Mouse (Mus musculus) mesoderm, embryonic 11.5 days (tissue): ENCODE measurements at regions not wholly inside any gene's neighbourhood (a gene's known extent, or its start where the extent isn't known, plus 50 kb on each side); places are given as distances from the start of the nearest gene placed in this dataset.

Experiments
- DNase-seq: peaks from one replicate; pipeline ENCODE4 v3.0.0-alpha.2; 2012; ENCODE audit warnings: low read depth, low spot score

- DNase-seq: no peak
Measured at GRCm38 (mm10) chr16:93078909-93079308, 253.0 kb upstream of the Runx1 start.

- DNase-seq: no peak
Measured at GRCm38 (mm10) chr16:93075488-93075887, 249.5 kb upstream of the Runx1 start.

GRCm38 (mm10) chr16:93072156-93072555 lies 246.2 kb upstream of the Runx1 start:
- DNase-seq: no peak

DNA sequence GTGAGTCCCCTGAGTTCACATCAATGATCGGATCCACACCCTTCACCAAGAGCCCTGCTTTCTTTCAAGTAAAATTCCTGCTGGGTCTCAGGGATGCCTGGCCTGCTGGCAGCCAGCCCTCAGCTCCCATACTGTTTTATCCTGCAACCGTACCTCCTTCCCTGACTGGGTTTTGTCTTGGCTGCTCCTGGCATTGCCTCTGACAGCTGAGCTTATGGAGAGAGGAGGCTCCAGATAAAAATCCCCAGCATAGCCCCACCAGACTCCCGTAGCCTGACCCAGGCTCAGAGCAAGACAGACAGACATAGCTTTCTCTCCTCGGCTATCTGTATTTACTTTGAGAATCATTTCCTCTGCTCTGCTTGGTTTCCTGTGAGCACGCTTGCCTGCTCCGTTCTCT lies 245.8 kb upstream of the Runx1 start:
- no peak for DNase-seq

- DNase-seq: no peak
Measured at GRCm38 (mm10) chr16:93066821-93067220, 240.9 kb upstream of the Runx1 start.

GRCm38 (mm10) chr16:93061475-93062179 lies 235.7 kb upstream of the Runx1 start:
- no peak for DNase-seq

DNA sequence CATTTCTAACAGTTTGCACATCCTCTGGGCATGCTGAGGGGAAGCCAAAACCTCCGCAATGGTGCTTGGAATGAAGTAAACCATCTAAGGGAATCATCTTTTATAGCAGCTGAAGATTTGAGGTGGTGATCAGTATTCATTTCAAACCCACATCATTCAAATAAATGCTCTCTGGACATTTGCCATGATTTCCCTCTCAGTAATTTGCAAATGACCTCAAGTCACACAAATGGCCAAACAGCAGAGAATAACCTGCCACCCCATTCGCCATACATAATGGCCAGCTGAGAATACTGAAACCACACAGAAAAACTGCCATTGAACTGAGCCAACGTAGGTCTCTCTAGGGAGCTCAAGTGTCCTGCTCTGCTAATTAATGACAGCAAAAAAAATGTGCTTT lies 230.3 kb upstream of the Runx1 start:
- no peak for DNase-seq

- DNase-seq: no peak
Measured at GRCm38 (mm10) chr16:93055545-93055944, 229.6 kb upstream of the Runx1 start.

- no peak for DNase-seq
Measured at GRCm38 (mm10) chr16:93051233-93051632, 225.3 kb upstream of the Runx1 start.

- DNase-seq: no peak
Measured at GRCm38 (mm10) chr16:93048418-93048932, 222.5 kb upstream of the Runx1 start.

DNA sequence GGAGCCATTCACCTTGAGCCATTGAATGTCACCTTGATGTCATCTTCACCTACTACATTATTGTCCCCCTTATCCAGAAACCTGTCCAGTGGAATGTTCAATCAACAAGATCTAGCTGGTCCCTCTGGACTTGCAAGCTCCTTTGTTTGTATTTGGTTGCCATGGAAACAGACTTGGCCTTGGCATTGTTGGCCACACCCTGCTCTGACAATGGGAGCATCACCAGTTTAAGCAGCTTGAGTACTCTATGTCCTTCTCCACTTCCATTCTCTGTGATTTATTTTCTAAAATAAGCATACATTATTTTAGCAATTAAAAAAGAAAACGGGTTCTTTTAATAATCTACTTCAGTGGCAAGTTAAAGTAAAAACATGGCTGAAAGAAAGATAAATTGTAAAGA lies 221.6 kb upstream of the Runx1 start:
- peak; percentile 55 for DNase-seq

DNA sequence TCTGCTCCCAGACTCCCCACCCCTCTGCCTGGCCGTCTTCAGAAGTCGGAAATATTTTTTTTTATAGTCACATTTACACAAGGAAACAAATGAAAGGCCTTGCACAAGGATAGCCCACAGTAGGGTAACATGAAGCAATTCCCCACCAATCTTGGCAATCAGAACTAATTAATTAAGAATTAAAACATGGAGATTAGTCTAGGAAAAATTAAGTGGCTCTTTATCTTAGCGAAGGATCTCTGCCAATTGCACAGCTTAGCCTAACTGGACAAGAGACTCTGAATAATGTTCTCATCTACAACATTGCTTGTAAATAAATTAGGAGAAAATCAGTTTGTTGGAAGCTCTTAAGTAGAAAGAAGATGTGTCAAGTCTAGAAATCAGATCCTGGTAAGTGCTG lies 220.3 kb upstream of the Runx1 start:
- no peak for DNase-seq

GRCm38 (mm10) chr16:93043355-93043754 lies 217.4 kb upstream of the Runx1 start:
- DNase-seq: peak; percentile 21

DNA sequence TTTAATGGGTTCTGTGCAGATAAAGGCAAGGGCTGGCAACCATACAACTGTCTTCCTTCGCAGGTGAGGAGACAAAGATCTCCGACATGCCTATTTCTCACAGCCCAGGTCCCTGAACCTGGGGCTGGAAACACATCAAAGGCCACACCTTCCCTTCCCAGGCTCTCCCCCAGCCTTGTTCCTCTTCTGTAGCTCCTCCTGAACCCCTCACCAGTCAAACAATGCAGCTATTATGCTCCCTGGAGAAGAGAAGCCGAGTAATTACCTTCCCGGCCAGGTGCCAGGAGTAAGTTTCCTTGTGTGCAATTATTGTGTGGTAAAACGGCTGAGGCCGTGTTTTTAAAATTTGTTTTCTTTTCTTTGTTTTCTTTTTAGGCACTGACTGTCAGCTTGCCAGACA lies 217.0 kb upstream of the Runx1 start:
- no peak for DNase-seq

DNA sequence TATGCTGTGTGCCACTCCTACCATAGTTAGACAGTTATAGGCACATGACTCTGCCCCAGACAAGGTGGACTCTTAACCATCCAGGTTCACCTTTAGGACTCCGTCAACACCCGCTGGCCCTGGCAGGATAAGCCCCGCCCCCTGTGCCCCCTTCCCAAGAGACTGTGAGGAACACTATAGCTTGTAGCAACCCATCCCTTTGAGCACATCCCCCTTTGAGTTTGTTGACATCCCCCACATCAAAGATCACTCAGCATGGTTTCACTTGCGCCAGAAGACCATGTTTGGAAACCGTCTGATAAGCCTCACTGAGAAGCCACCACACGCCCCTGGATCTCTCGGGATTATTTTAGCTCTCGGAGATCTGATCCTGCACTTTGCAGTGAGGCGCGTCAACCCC lies 216.5 kb upstream of the Runx1 start:
- no peak for DNase-seq

- DNase-seq: no peak
Measured at GRCm38 (mm10) chr16:93041887-93042286, 215.9 kb upstream of the Runx1 start.

DNA sequence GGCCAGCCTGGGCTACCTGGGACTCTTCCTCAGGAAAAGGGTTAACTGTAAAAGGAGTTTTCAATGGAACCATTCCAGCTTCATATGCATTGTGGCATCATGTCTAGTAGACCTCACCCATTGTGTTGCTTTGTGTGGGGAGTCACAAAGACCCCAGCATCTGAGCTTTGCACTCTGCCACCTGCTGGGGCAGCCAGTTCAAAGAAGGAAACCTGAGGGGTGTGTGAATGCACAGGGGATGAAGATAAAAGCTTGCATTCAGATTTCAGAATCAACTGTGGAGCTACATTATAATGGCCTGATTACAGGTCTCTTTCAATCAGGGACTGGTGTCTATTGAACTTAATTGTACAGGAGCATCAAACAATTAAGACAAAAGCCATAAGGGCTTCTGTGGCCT lies 215.4 kb upstream of the Runx1 start:
- DNase-seq: no peak

- DNase-seq: no peak
Measured at GRCm38 (mm10) chr16:93035626-93036025, 209.7 kb upstream of the Runx1 start.

DNA sequence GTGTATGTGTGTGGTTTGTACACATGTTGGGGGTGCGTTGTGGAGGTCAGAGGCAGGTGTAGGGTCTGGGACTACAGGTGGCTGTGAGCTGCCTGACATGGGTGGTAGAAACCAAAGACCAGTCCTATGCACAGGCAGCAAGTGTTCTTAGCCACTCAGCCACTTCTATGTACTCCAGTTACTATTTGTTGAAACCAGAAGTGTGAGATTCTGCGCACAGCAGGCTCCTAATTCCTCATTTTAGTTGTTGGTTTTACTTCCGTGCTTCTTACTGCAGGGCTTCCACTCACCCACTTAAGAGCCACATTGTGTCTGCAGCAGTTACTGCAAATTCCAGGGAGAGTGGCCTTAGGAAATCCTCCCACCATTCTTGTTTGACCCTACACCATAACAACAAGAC lies 208.0 kb upstream of the Runx1 start:
- DNase-seq: no peak

GRCm38 (mm10) chr16:93031624-93032023 lies 205.7 kb upstream of the Runx1 start:
- DNase-seq: no peak

DNA sequence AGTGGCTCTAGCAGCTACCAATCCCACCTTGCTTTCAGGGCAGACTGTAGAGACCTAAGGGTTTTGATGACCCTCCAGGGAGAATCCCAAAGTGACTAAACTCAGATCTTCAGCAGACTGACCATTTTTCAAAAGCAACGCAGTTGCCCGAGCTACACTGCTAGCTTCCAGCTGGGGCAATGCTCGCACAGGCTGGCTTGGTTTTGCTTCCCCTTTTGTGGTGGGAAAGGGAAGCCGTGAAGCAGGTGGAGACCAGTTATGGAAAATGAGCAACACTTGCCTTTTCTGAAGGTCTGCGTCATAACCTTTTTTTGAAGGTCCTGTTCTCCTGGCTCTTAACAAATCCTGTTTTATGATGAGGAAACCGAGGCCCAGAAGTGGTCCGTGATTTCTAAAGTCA lies 202.7 kb upstream of the Runx1 start:
- DNase-seq: no peak

DNA sequence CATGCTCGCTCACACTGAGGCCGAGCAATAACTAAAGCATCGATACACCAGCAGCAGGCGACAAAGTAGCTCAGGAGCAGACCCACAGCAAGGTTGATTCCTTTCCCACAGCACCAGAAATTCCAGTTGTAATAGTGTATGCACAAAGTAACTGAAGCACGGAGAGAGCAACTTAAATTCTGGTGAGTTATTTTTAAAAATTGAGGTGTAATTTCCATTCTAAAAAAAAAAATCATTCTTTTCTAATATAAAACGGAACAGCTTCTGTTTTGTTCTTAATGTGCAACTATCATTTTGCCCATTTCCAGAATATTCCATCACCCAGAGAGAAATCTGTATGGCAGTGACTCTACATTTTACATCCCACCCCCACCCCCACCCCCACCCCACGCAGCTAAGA lies 202.1 kb upstream of the Runx1 start:
- DNase-seq: no peak

DNA sequence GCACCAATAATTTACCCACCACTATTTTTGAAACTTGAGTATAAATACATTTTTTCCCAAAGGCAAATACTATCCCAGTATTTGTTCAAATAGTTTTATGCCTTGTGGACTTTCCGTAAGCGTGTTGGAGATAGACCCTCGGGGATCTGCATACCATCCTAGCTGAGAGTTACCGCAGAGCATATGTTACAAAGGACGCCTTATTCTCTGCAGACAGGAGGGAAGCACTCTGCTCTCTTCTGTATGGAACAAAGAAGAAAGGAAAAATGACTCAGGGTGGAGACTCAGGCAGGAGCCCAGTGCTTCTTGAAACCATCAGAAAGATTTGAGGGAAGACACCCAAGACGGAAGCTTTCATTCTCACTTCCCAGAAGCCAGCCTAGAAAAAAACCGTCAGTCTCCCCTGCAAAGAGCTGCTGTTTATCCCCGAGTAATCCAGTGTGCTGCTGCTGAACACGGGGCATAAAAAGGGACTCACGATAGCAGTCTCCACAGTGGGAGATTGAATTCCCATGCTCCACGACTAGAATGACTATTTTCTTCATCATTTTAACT lies 200.2 kb upstream of the Runx1 start:
- DNase-seq: peak; percentile 38
